Mouse (Mus musculus): Measurements from ENCODE around the gene Cdc42ep4. TPM values are rescaled to one million over a fixed set of nuclear protein-coding genes. Genes with fewer than 3 reads are reported as not detected.
A peak's percentile ranks its signal among the peaks of the same experiment; 100 is the strongest.

Cdc42ep4 gene
- polyA plus RNA-seq, 1 experiment from 2014 or later = 18.4 TPM

DNA sequence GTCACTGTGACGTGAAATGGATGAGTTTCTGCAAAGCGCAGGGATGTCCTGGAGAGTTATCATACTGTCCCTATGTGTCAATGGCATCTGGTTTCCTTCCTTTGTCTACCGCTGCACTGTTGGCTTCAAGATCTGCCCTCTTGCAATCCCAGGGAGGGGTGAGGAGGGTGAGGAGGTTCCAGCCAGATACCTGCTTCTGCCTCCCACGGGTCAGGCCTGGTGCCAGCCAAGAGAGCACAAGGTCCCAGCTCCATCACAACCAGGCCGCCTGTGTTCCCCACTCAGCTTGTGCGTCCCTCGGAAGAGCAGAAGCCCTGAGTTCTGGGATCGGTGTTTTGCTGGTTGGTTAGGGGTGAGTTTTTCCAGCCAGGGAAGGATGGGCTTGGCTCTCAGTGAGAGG, 15.6 kb upstream of the Cdc42ep4 start:
- Histone ChIP-seq H3K9ac (ENCODE audit: low read depth, low read length) (no peak overlapping the region), H3K4me3 (ENCODE audit: low read depth, low read length) (no peak overlapping the region), H3K27ac (ENCODE audit: low read depth, low read length) (peak overlapping the region; percentile 68; the same call in 1 of the 2 replicates), H3K9me3 (replicated peaks; ENCODE audit: control insufficient read depth, low read length) (no peaks in the 10 kb centered on the region), H3K4me1 (ENCODE audit: control insufficient read depth, insufficient read depth, low read length) (peaks cover 26% of the 10 kb centered on the region), H3K4me2 (peak overlapping the region; percentile 11; the same call in 1 of the 2 replicates), H3K36me3 (ENCODE audit: control insufficient read depth, insufficient read depth, low read length) (no peaks in the 10 kb centered on the region), H3K27me3 (ENCODE audit: control insufficient read depth, insufficient read depth, low read length) (no peaks in the 10 kb centered on the region)
- 26% methylated on average over 8 of the region's 8 CpGs for WGBS (ENCODE audit: insufficient replicate concordance)
- ATAC-seq (replicated peaks; ENCODE audit: insufficient number of reproducible peaks, low FRiP score, low TSS enrichment) = no peak

- Histone ChIP-seq H3K4me1 (ENCODE audit: control insufficient read depth, insufficient read depth, low read length) (peaks cover 30% of the 10 kb centered on the region), H3K9ac (ENCODE audit: low read depth, low read length) (no peak overlapping the region)
- no peak; the same call in 1 of the 2 replicates for ATAC-seq (replicated peaks; ENCODE audit: insufficient number of reproducible peaks, low FRiP score, low TSS enrichment)
Measured at GRCm38 (mm10) chr11:113766284-113766985, 14.8 kb upstream of the Cdc42ep4 start.

GRCm38 (mm10) chr11:113764132-113764849, 12.6 kb upstream of the Cdc42ep4 start:
- 75% methylated on average over 6 of the region's 6 CpGs for WGBS (ENCODE audit: insufficient replicate concordance)
- Histone ChIP-seq H3K4me3 (ENCODE audit: low read depth, low read length) (no peak overlapping the region), H3K36me3 (ENCODE audit: control insufficient read depth, insufficient read depth, low read length) (no peaks in the 10 kb centered on the region), H3K4me1 (ENCODE audit: control insufficient read depth, insufficient read depth, low read length) (peaks cover 31% of the 10 kb centered on the region), H3K27ac (ENCODE audit: low read depth, low read length) (no peak overlapping the region), H3K9me3 (replicated peaks; ENCODE audit: control insufficient read depth, low read length) (no peaks in the 10 kb centered on the region), H3K27me3 (ENCODE audit: control insufficient read depth, insufficient read depth, low read length) (no peaks in the 10 kb centered on the region), H3K9ac (ENCODE audit: low read depth, low read length) (no peak overlapping the region), H3K4me2 (no peak overlapping the region)
- no peak for ATAC-seq (replicated peaks; ENCODE audit: insufficient number of reproducible peaks, low FRiP score, low TSS enrichment)

More at GRCm38 (mm10) chr11:113766284-113766985, 14.8 kb upstream of the Cdc42ep4 start:
- H3K27me3 ChIP-seq (ENCODE audit: control insufficient read depth, insufficient read depth, low read length) = no peaks in the 10 kb centered on the region
- H3K36me3 ChIP-seq (ENCODE audit: control insufficient read depth, insufficient read depth, low read length) = no peaks in the 10 kb centered on the region
- no peaks in the 10 kb centered on the region for H3K9me3 ChIP-seq (replicated peaks; ENCODE audit: control insufficient read depth, low read length)
- H3K4me3 ChIP-seq (ENCODE audit: low read depth, low read length) = no peak overlapping the region
- WGBS (ENCODE audit: insufficient replicate concordance) = 10% methylated on average over 10 of the region's 10 CpGs
- H3K4me2 ChIP-seq = peak overlapping the region; percentile 17
- H3K27ac ChIP-seq (ENCODE audit: low read depth, low read length) = peak overlapping the region; percentile 68; the same call in 1 of the 2 replicates

GRCm38 (mm10) chr11:113763449-113763848, 11.8 kb upstream of the Cdc42ep4 start:
- WGBS (ENCODE audit: insufficient replicate concordance) = 5% methylated on average over 5 of the region's 5 CpGs
- peaks cover 31% of the 10 kb centered on the region for H3K4me1 ChIP-seq (ENCODE audit: control insufficient read depth, insufficient read depth, low read length)
- no peak overlapping the region for H3K9ac ChIP-seq (ENCODE audit: low read depth, low read length)
- no peaks in the 10 kb centered on the region for H3K27me3 ChIP-seq (ENCODE audit: control insufficient read depth, insufficient read depth, low read length)
- no peaks in the 10 kb centered on the region for H3K9me3 ChIP-seq (replicated peaks; ENCODE audit: control insufficient read depth, low read length)
- H3K27ac ChIP-seq (ENCODE audit: low read depth, low read length) = no peak overlapping the region
- H3K36me3 ChIP-seq (ENCODE audit: control insufficient read depth, insufficient read depth, low read length) = no peaks in the 10 kb centered on the region
- ATAC-seq (replicated peaks; ENCODE audit: insufficient number of reproducible peaks, low FRiP score, low TSS enrichment) = no peak
- H3K4me2 ChIP-seq = peak overlapping the region; percentile 4; the same call in 1 of the 2 replicates
- no peak overlapping the region for H3K4me3 ChIP-seq (ENCODE audit: low read depth, low read length)

- ATAC-seq (replicated peaks; ENCODE audit: insufficient number of reproducible peaks, low FRiP score, low TSS enrichment) = no peak
- H3K9ac ChIP-seq (ENCODE audit: low read depth, low read length) = no peak overlapping the region
- no peak overlapping the region for H3K4me2 ChIP-seq
- H3K27me3 ChIP-seq (ENCODE audit: control insufficient read depth, insufficient read depth, low read length) = no peaks in the 10 kb centered on the region
- H3K27ac ChIP-seq (ENCODE audit: low read depth, low read length) = no peak overlapping the region
- peaks cover 23% of the 10 kb centered on the region for H3K4me1 ChIP-seq (ENCODE audit: control insufficient read depth, insufficient read depth, low read length)
- 62% methylated on average over 8 of the region's 8 CpGs for WGBS (ENCODE audit: insufficient replicate concordance)
- no peak overlapping the region for H3K4me3 ChIP-seq (ENCODE audit: low read depth, low read length)
- H3K36me3 ChIP-seq (ENCODE audit: control insufficient read depth, insufficient read depth, low read length) = no peaks in the 10 kb centered on the region
- H3K9me3 ChIP-seq (replicated peaks; ENCODE audit: control insufficient read depth, low read length) = no peaks in the 10 kb centered on the region
Measured at GRCm38 (mm10) chr11:113762136-113762797, 10.6 kb upstream of the Cdc42ep4 start.

DNA sequence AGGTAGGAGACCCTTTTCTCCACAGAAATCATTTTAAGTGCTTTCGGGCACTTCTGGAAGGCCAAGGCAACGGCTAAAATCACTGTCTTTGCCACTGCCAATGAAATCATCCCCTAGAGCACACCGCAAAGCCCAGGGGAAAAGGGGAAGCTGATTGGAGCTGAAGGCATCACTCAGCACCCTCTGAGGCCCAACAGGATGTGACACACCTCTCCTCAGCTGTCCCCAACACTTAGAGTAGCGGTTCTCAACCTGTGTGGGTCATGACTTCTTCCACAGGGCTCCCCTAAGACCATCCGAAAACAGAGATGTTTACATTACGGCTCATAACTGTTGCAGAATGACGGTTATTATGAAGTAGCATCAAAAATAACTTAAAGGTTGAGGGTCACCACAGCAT, 10.0 kb upstream of the Cdc42ep4 start:
- Histone ChIP-seq H3K36me3 (ENCODE audit: control insufficient read depth, insufficient read depth, low read length) (no peaks in the 10 kb centered on the region), H3K27me3 (ENCODE audit: control insufficient read depth, insufficient read depth, low read length) (no peaks in the 10 kb centered on the region), H3K9ac (ENCODE audit: low read depth, low read length) (no peak overlapping the region), H3K27ac (ENCODE audit: low read depth, low read length) (no peak overlapping the region), H3K4me3 (ENCODE audit: low read depth, low read length) (no peak overlapping the region), H3K4me2 (no peak overlapping the region), H3K9me3 (replicated peaks; ENCODE audit: control insufficient read depth, low read length) (no peaks in the 10 kb centered on the region), H3K4me1 (ENCODE audit: control insufficient read depth, insufficient read depth, low read length) (peaks cover 18% of the 10 kb centered on the region)
- no peak for ATAC-seq (replicated peaks; ENCODE audit: insufficient number of reproducible peaks, low FRiP score, low TSS enrichment)
- 63% methylated on average over 7 of the region's 7 CpGs for WGBS (ENCODE audit: insufficient replicate concordance)

GRCm38 (mm10) chr11:113760476-113760875, 8.8 kb upstream of the Cdc42ep4 start:
- no peaks in the 10 kb centered on the region for H3K36me3 ChIP-seq (ENCODE audit: control insufficient read depth, insufficient read depth, low read length)
- H3K9ac ChIP-seq (ENCODE audit: low read depth, low read length) = no peak overlapping the region
- no peak overlapping the region for H3K4me3 ChIP-seq (ENCODE audit: low read depth, low read length)
- 52% methylated on average over 7 of the region's 7 CpGs for WGBS (ENCODE audit: insufficient replicate concordance)
- H3K4me1 ChIP-seq (ENCODE audit: control insufficient read depth, insufficient read depth, low read length) = 0 out of 2 replicates have a peak, but pooled peaks cover 10% of the 10 kb centered on the region
- H3K4me2 ChIP-seq = no peak overlapping the region
- no peaks in the 10 kb centered on the region for H3K9me3 ChIP-seq (replicated peaks; ENCODE audit: control insufficient read depth, low read length)
- H3K27ac ChIP-seq (ENCODE audit: low read depth, low read length) = no peak overlapping the region
- no peaks in the 10 kb centered on the region for H3K27me3 ChIP-seq (ENCODE audit: control insufficient read depth, insufficient read depth, low read length)
- no peak for ATAC-seq (replicated peaks; ENCODE audit: insufficient number of reproducible peaks, low FRiP score, low TSS enrichment)

DNA sequence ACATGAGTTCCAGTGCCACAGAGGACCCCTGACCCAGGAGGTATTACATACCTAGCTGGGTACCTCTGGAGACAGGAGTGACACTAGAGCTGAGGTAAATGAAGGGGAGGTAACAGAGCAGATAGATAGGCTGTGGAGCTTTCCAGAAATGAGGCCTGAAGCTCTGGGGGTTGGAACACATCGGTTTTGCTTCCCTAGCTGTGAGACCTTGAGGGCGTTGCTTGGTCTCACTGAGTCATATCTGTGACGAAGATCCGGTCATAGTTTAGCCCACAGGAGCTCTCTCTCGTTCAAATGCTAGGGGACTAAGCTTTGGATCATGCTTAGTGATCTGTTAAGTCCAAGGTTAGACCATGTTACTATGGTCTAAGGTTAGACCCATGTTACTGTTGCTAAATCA, 7.2 kb upstream of the Cdc42ep4 start:
- H3K4me2 ChIP-seq = no peak overlapping the region
- H3K9me3 ChIP-seq (replicated peaks; ENCODE audit: control insufficient read depth, low read length) = no peaks in the 10 kb centered on the region
- WGBS (ENCODE audit: insufficient replicate concordance) = 84% methylated on average over 5 of the region's 5 CpGs
- no peaks in the 10 kb centered on the region for H3K36me3 ChIP-seq (ENCODE audit: control insufficient read depth, insufficient read depth, low read length)
- 0 out of 2 replicates have a peak, but pooled peaks cover 10% of the 10 kb centered on the region for H3K4me1 ChIP-seq (ENCODE audit: control insufficient read depth, insufficient read depth, low read length)
- no peak overlapping the region for H3K4me3 ChIP-seq (ENCODE audit: low read depth, low read length)
- H3K27me3 ChIP-seq (ENCODE audit: control insufficient read depth, insufficient read depth, low read length) = no peaks in the 10 kb centered on the region
- no peak overlapping the region for H3K9ac ChIP-seq (ENCODE audit: low read depth, low read length)
- no peak for ATAC-seq (replicated peaks; ENCODE audit: insufficient number of reproducible peaks, low FRiP score, low TSS enrichment)
- H3K27ac ChIP-seq (ENCODE audit: low read depth, low read length) = no peak overlapping the region
